Mouse (Mus musculus): Measurements from ENCODE around the gene Ndufs6. TPM values are rescaled to one million over a fixed set of nuclear protein-coding genes. Genes with fewer than 3 reads are reported as not detected.

Ndufs6 gene
- polyA plus RNA-seq, 1 experiment from 2014 or later = 416 TPM

- no peaks in the 10 kb centered on the region for H3K36me3 ChIP-seq (ENCODE audit: control insufficient read depth, insufficient read depth, low read length)
- peaks cover 62% of the 10 kb centered on the region for H3K27me3 ChIP-seq (ENCODE audit: control insufficient read depth, insufficient read depth, low read length)
- ATAC-seq (ENCODE audit: low read depth) = no peak
- no peaks in the 10 kb centered on the region for H3K9me3 ChIP-seq (ENCODE audit: control insufficient read depth, low read length)
- no peak overlapping the region for H3K4me3 ChIP-seq (ENCODE audit: low read depth, low read length)
- no peak overlapping the region for H3K9ac ChIP-seq (replicated peaks; ENCODE audit: low read depth, low read length)
- 3% methylated on average over 22 of the region's 22 CpGs for WGBS
- H3K4me1 ChIP-seq (ENCODE audit: control insufficient read depth, insufficient read depth, low read length) = peaks cover 6% of the 10 kb centered on the region
- H3K27ac ChIP-seq (ENCODE audit: low read depth, low read length) = no peak overlapping the region
- H3K4me2 ChIP-seq (ENCODE audit: low read depth, low read length) = no peak overlapping the region
These were observed 57.8 kb downstream of the Ndufs6 start for GRCm38 (mm10) chr13:73270451-73271081.

GRCm38 (mm10) chr13:73269891-73270290 is 58.5 kb downstream of the Ndufs6 start:
- H3K4me1 ChIP-seq (ENCODE audit: control insufficient read depth, insufficient read depth, low read length) = peaks cover 8% of the 10 kb centered on the region
- no peaks in the 10 kb centered on the region for H3K36me3 ChIP-seq (ENCODE audit: control insufficient read depth, insufficient read depth, low read length)
- no peak overlapping the region for H3K27ac ChIP-seq (ENCODE audit: low read depth, low read length)
- 12% methylated on average over 3 of the region's 3 CpGs for WGBS
- H3K9me3 ChIP-seq (ENCODE audit: control insufficient read depth, low read length) = no peaks in the 10 kb centered on the region
- peaks cover 69% of the 10 kb centered on the region for H3K27me3 ChIP-seq (ENCODE audit: control insufficient read depth, insufficient read depth, low read length)
- H3K4me3 ChIP-seq (ENCODE audit: low read depth, low read length) = no peak overlapping the region
- no peak for ATAC-seq (ENCODE audit: low read depth)
- H3K9ac ChIP-seq (replicated peaks; ENCODE audit: low read depth, low read length) = no peak overlapping the region
- no peak overlapping the region for H3K4me2 ChIP-seq (ENCODE audit: low read depth, low read length)

Other genes with a start within 250 kb of the Ndufs6 start
- gene Irx4, start 68.1 kb downstream of the Ndufs6 start, polyA plus RNA-seq (2014; fragmentation: Nextera tagmentation; extraction: Ambion mirVana) = 0.36 and 0.80 TPM in 2 replicates
- 78.8 and 91.9 TPM in 2 replicates for gene Mrpl36, start within 50 bp of the Ndufs6 start, polyA plus RNA-seq (2014; fragmentation: Nextera tagmentation; extraction: Ambion mirVana)
- gene Lpcat1, start 138.7 kb upstream of the Ndufs6 start, polyA plus RNA-seq (2014; fragmentation: Nextera tagmentation; extraction: Ambion mirVana) = 74.9 and 80.1 TPM in 2 replicates
- gene Slc6a3, start 208.2 kb upstream of the Ndufs6 start, polyA plus RNA-seq (2014; fragmentation: Nextera tagmentation; extraction: Ambion mirVana) = 0.12 TPM in 1 of 2 replicates, not detected in the other